Mouse (Mus musculus): ENCODE results near the gene Tas2r136. TPM values are rescaled to one million over a fixed set of nuclear protein-coding genes. Genes with fewer than 3 reads are reported as not detected.

Tas2r136 gene
- total RNA-seq (2023) = not detected

GRCm38 (mm10) chr6:132778062-132778461, at the start of gene Tas2r136:
TSS of gene Tas2r136 (minus strand) at chr6:132778162.

GRCm38 (mm10) chr6:132802518-132802917, 24.6 kb upstream of the Tas2r136 start, which contains the start of gene Tas2r117:
TSS of gene Tas2r117 (plus strand) at chr6:132802818.

GRCm38 (mm10) chr6:132761831-132762230, 16.1 kb downstream of the Tas2r136 start, which contains the start of gene Tas2r102:
TSS of gene Tas2r102 (plus strand) at chr6:132762131.

GRCm38 (mm10) chr6:132754430-132754829, 23.5 kb downstream of the Tas2r136 start, which contains the start of gene Tas2r124:
TSS of gene Tas2r124 (plus strand) at chr6:132754730.

GRCm38 (mm10) chr6:132737935-132738334, 40.0 kb downstream of the Tas2r136 start, which contains the start of gene Tas2r115:
TSS of gene Tas2r115 (minus strand) at chr6:132738035.

Other genes starting within 250 kb of the Tas2r136 start
- not detected for gene Prh1, start 208.4 kb downstream of the Tas2r136 start, total RNA-seq (2023)
- gene Prp2, start 182.2 kb downstream of the Tas2r136 start, total RNA-seq (2023) = not detected
- gene A630073D07Rik, start 126.6 kb downstream of the Tas2r136 start, total RNA-seq (2023) = not detected
- not detected for gene Tas2r120, start 121.2 kb downstream of the Tas2r136 start, total RNA-seq (2023)
- gene Tas2r121, start 77.2 kb downstream of the Tas2r136 start, total RNA-seq (2023) = not detected
- gene Tas2r122, start 66.2 kb downstream of the Tas2r136 start, total RNA-seq (2023) = not detected
- not detected for gene Tas2r115, start 40.1 kb downstream of the Tas2r136 start, total RNA-seq (2023)
- not detected for gene Tas2r124, start 23.4 kb downstream of the Tas2r136 start, total RNA-seq (2023)
- gene Tas2r102, start 16.0 kb downstream of the Tas2r136 start, total RNA-seq (2023) = not detected
- gene Tas2r117, start 24.7 kb upstream of the Tas2r136 start, total RNA-seq (2023) = not detected
- not detected for gene Tas2r123, start 69.0 kb upstream of the Tas2r136 start, total RNA-seq (2023)
- not detected for gene Tas2r116, start 77.3 kb upstream of the Tas2r136 start, total RNA-seq (2023)
- gene Tas2r110, start 89.8 kb upstream of the Tas2r136 start, total RNA-seq (2023) = not detected
- not detected for gene Tas2r113, start 114.8 kb upstream of the Tas2r136 start, total RNA-seq (2023)
- not detected for gene Tas2r125, start 131.5 kb upstream of the Tas2r136 start, total RNA-seq (2023)
- not detected for gene Tas2r129, start 172.9 kb upstream of the Tas2r136 start, total RNA-seq (2023)
- not detected for gene Tas2r131, start 179.8 kb upstream of the Tas2r136 start, total RNA-seq (2023)
- gene Tas2r109, start 202.8 kb upstream of the Tas2r136 start, total RNA-seq (2023) = not detected

Data from neutrophil, adult 59 days (primary cell).